ENCODE assay signal across 1 mouse cellular context in genomic region chr2:32302952-32303351, GRCm38 (mm10).
TF ChIP-seq lines count a peak whose summit lies in the region.

No protein-coding gene starts in this region.

TF ChIP-seq in MEL, 35 proteins besides CTCF, POLR2A, EP300 and RAD21:
- TF ChIP-seq ETS1 (IDR thresholded peaks at IDR 0.05; ENCODE audit: low read depth, low read length) (no peak), TBP (IDR thresholded peaks at IDR 0.05; ENCODE audit: low read depth, low read length) (no peak)
